Mouse (Mus musculus): ENCODE results near the gene Gm7544. TPM values are rescaled to one million over a fixed set of nuclear protein-coding genes. Genes with fewer than 3 reads are reported as not detected.
"Not testable (repeated sequence)": the region's sequence is repeated elsewhere in the genome, so short reads cannot be mapped to it uniquely, and the experiment has no call there.

Gene Gm7544
- polyA plus RNA-seq, 1 experiment: not detected

DNA sequence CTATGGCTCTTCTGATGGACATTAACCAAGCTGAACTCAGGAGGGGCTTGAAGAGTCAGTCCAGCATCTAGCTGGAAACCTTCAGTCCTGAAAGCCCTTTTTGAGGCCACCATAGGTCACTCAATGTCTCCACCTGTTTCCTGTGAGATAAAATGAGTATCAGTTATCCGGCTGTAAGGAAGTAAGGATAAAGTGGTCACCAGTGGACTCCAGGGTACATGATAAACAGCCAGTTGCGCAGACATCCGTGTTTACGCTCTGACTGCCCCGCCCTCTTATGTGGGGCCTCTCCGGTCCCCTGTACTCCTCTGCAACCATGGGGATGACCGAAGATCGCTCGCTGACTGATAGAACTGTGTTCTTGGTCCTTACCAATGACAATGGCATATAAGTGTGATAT is 18.5 kb upstream of the Gm7544 start:
- no peak overlapping the region for H3K27ac ChIP-seq (ENCODE audit: insufficient read depth, low read depth, low read length)

DNA sequence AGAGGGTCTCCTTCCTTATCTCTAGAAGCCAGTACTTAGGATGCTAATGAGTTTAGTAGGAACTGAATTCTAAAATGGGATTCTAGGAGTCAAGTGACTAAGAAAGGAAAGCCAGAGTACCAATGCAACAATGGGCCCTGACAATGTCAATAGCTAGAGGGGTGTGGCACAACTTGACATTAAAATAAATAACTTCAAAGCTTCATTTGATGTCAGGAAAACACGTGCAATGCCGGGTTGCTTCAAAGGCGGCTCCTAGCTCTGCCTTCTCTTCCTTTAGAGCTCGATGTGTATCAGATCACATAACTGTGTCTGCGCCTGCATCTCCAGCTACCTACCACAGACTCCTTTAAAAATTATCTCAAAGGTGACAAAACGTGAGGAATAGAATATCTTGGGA is 18.1 kb upstream of the Gm7544 start:
- Histone ChIP-seq H3K4me3 (ENCODE audit: insufficient read depth, low read depth, low read length) (no peak overlapping the region), H3K27ac (ENCODE audit: insufficient read depth, low read depth, low read length) (no peak overlapping the region), H3K4me1 (ENCODE audit: control insufficient read depth, insufficient read depth, low read length) (no peaks in the 10 kb centered on the region)
- WGBS: 59% methylated on average over 6 of the region's 6 CpGs
- TF ChIP-seq CTCF (IDR thresholded peaks at IDR 0.05; ENCODE audit: insufficient read depth, low read depth, low read length) (no peak), POLR2A (IDR thresholded peaks at IDR 0.05; ENCODE audit: insufficient read depth, low read depth, low read length) (no peak)

More for the DNA sequence above, 18.5 kb upstream of the Gm7544 start:
- no peak overlapping the region for H3K4me3 ChIP-seq (ENCODE audit: insufficient read depth, low read depth, low read length)
- TF ChIP-seq POLR2A (IDR thresholded peaks at IDR 0.05; ENCODE audit: insufficient read depth, low read depth, low read length) (no peak), CTCF (IDR thresholded peaks at IDR 0.05; ENCODE audit: insufficient read depth, low read depth, low read length) (no peak)
- WGBS: 91% methylated on average over 9 of the region's 9 CpGs
- no peaks in the 10 kb centered on the region for H3K4me1 ChIP-seq (ENCODE audit: control insufficient read depth, insufficient read depth, low read length)

DNA sequence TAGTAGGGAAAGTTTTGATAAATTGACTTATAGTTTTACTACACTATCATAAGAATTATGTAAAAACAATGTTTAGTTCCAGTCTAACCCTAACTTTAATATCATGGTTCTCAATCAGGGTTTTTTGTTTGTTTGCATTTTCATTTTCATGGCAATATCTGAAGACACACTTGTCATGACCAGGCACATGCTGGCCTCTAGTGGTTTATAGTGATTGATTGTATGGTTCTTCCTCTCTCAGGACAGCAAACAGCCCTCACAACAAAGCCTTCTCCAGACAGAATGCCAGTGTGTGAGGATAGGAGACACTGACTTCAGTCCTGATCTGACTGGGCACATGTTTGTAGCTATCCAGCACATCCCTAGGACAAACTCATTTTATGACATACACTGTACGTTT is 17.4 kb upstream of the Gm7544 start:
- no peak overlapping the region for H3K27ac ChIP-seq (ENCODE audit: insufficient read depth, low read depth, low read length)
- TF ChIP-seq CTCF (IDR thresholded peaks at IDR 0.05; ENCODE audit: insufficient read depth, low read depth, low read length) (no peak), POLR2A (IDR thresholded peaks at IDR 0.05; ENCODE audit: insufficient read depth, low read depth, low read length) (no peak)
- WGBS: 95% methylated on average over 1 of the region's 1 CpGs
- no peaks in the 10 kb centered on the region for H3K4me1 ChIP-seq (ENCODE audit: control insufficient read depth, insufficient read depth, low read length)
- H3K4me3 ChIP-seq (ENCODE audit: insufficient read depth, low read depth, low read length): no peak overlapping the region

DNA sequence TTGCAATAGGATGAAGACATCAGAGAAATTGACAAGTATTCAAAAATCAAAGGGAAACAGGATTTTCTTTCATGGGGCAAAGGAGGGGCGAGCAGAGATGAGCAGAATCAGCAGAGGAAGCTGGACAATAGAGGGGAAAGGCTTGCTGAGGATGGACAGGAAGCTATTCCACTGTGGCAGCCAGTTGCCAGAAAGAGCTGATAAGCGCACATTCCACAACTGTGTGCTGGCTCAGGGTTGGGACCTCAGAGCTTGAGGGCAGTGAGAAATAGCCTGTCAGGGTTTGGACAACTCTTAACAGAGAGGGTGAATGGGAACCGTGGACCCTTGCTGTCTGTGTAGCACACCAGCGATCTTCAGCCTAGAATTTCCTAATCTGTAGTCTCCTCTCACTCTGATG is 16.2 kb upstream of the Gm7544 start:
- TF ChIP-seq POLR2A (IDR thresholded peaks at IDR 0.05; ENCODE audit: insufficient read depth, low read depth, low read length) (no peak), CTCF (IDR thresholded peaks at IDR 0.05; ENCODE audit: insufficient read depth, low read depth, low read length) (no peak)
- Histone ChIP-seq H3K4me3 (ENCODE audit: insufficient read depth, low read depth, low read length) (no peak overlapping the region), H3K27ac (ENCODE audit: insufficient read depth, low read depth, low read length) (no peak overlapping the region), H3K4me1 (ENCODE audit: control insufficient read depth, insufficient read depth, low read length) (no peaks in the 10 kb centered on the region)
- WGBS: 66% methylated on average over 4 of the region's 4 CpGs

DNA sequence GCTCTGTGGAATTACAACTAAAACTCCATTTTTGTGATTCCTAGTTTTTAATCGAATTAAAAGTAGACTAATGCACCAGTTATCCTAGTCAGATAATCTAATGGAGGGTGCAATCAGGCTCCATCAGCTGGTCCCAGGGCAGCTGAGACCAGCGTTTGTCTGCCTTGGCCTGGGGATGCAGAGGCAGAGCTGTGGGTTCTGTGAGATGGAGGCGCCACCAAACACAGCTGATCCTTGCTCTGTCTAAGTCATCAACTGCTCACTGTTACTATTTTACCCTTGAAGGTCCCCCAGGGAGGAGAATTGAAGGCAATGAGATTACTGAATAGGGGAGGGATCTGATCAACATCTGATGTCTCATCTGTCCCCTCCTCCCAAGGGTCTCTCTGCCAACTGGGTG is 10.6 kb upstream of the Gm7544 start:
- WGBS: 75% methylated on average over 3 of the region's 3 CpGs
- no peak overlapping the region for H3K27ac ChIP-seq (ENCODE audit: insufficient read depth, low read depth, low read length)
- H3K4me3 ChIP-seq (ENCODE audit: insufficient read depth, low read depth, low read length): no peak overlapping the region
- TF ChIP-seq CTCF (IDR thresholded peaks at IDR 0.05; ENCODE audit: insufficient read depth, low read depth, low read length) (no peak), POLR2A (IDR thresholded peaks at IDR 0.05; ENCODE audit: insufficient read depth, low read depth, low read length) (no peak)
- H3K4me1 ChIP-seq (ENCODE audit: control insufficient read depth, insufficient read depth, low read length): no peaks in the 10 kb centered on the region

DNA sequence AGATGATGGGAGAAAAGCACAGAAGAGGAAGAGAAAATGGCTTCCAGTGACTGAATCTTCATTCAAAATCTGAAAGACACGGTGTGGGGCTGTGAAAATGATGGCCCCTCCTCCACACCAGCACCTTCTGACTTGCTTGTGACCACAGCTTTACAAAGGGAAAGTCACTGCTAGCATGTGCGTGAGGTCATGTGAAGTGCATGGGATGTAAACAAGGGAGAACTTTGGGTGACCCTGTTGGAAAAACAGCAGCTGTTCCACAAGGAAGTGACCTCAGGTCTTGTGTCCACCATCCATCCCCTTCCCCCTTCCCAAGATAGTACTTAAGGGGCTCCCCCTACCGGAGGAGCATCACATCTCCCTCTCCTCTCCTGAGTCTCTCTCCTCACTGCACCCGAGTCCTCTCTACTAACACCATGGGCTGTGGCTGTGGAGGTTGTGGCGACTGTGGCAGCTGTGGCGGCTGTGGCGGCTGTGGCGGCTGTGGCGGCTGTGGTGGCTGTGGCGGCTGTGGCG is 4.1 kb upstream of the Gm7544 start, which contains the start of gene Gm47955:
Gene Gm47955, plus strand, starts transcription at position 417 of the 516 bp plus-strand sequence.
- Histone ChIP-seq H3K4me1 (ENCODE audit: control insufficient read depth, insufficient read depth, low read length) (no peaks in the 10 kb centered on the region), H3K4me3 (ENCODE audit: insufficient read depth, low read depth, low read length) (no peak within 1 kb of the TSS), H3K27ac (ENCODE audit: insufficient read depth, low read depth, low read length) (no peak within 1 kb of the TSS)
- 91% methylated on average over 11 of the region's 11 CpGs for WGBS
- TF ChIP-seq POLR2A (IDR thresholded peaks at IDR 0.05; ENCODE audit: insufficient read depth, low read depth, low read length) (no peak), CTCF (IDR thresholded peaks at IDR 0.05; ENCODE audit: insufficient read depth, low read depth, low read length) (no peak)

DNA sequence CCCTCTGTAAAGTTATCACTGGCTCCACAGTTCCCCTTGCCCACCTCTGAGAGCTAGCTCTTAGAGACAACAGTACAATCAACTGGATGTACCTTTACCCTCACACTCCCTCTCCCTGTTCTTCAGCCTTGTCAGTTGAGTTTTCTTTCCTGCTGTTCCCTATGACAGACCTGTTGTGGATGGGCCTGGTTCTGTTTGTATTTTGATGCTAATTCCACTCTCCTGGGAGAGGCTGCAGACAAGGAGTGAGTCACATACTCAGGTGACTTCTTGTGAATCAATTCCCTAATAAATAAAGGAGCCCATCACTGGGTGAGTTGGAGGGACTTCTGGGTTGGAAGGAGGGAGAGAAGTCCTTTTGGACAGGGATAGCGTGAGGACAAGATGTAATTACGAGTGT is 7.2 kb downstream of the Gm7544 start:
- H3K4me1 ChIP-seq (ENCODE audit: control insufficient read depth, insufficient read depth, low read length): no peaks in the 10 kb centered on the region
- 88% methylated on average over 2 of the region's 2 CpGs for WGBS

GRCm38 (mm10) chr1:82946029-82946428 is 9.8 kb downstream of the Gm7544 start:
- 90% methylated on average over 2 of the region's 2 CpGs for WGBS
- not testable (repeated sequence) for H3K4me3 ChIP-seq (ENCODE audit: insufficient read depth, low read depth, low read length); H3K27ac ChIP-seq (ENCODE audit: insufficient read depth, low read depth, low read length); H3K4me1 ChIP-seq (ENCODE audit: control insufficient read depth, insufficient read depth, low read length)

More for the DNA sequence above, 7.2 kb downstream of the Gm7544 start:
- TF ChIP-seq POLR2A (IDR thresholded peaks at IDR 0.05; ENCODE audit: insufficient read depth, low read depth, low read length): no peak
- TF ChIP-seq CTCF (IDR thresholded peaks at IDR 0.05; ENCODE audit: insufficient read depth, low read depth, low read length): no peak
- H3K27ac ChIP-seq (ENCODE audit: insufficient read depth, low read depth, low read length): no peak overlapping the region
- H3K4me3 ChIP-seq (ENCODE audit: insufficient read depth, low read depth, low read length): no peak overlapping the region

DNA sequence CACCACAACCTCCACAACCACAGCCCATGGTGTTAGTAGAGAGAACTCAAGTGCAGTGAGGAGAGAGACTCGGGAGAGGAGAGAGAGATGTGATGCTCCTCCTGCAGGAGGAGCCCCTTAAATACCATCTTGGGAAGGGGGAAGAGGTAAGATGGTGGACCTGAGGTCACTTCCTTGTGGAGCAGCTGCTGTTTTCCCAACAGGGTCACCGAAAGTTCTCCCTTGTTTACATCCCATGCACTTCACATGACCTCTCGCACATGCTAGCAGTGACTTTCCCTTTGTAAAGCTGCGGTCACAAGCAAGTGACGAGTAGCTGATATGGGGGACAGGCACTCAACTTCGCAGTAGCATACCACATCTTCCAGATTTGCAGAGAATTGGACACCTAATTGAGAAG is 12.5 kb downstream of the Gm7544 start, which contains the start of gene A030003K21Rik:
Gene A030003K21Rik, minus strand, starts transcription at position 94 of the 400 bp plus-strand sequence.
- H3K27ac ChIP-seq (ENCODE audit: insufficient read depth, low read depth, low read length); H3K4me1 ChIP-seq (ENCODE audit: control insufficient read depth, insufficient read depth, low read length); H3K4me3 ChIP-seq (ENCODE audit: insufficient read depth, low read depth, low read length): not testable (repeated sequence)
- no CpG with 5 or more reads among the region's 6 CpGs for WGBS

- not testable (repeated sequence) for H3K4me1 ChIP-seq (ENCODE audit: control insufficient read depth, insufficient read depth, low read length); H3K27ac ChIP-seq (ENCODE audit: insufficient read depth, low read depth, low read length); H3K4me3 ChIP-seq (ENCODE audit: insufficient read depth, low read depth, low read length)
- 93% methylated on average over 2 of the region's 2 CpGs for WGBS
These were observed 13.3 kb downstream of the Gm7544 start for GRCm38 (mm10) chr1:82942505-82942904.
